Mouse (Mus musculus) neural tube, embryonic 15.5 days (tissue): ENCODE measurements around the gene Abhd4. TPM values are rescaled to one million over a fixed set of nuclear protein-coding genes. Genes with fewer than 3 reads are reported as not detected.

Source experiments
- ATAC-seq: fragments of 200-750 bp; cut with Nextera tagmentation; 2 replicates; pipeline ENCODE4 v1.8.0; 2017; ENCODE audit warnings: mild to moderate bottlenecking, moderate TSS enrichment, moderate library complexity; ENCODE audit not compliant: low FRiP score
- H3K27ac ChIP-seq: fragments of 300-500 bp; sonication (generic); replicated peaks from 2 replicates; pipeline ENCODE4 v1.5.1; 2015; ENCODE audit warnings: mild to moderate bottlenecking, inconsistent platforms
- H3K27me3 ChIP-seq: fragments of 300-500 bp; sonication (generic); replicated peaks from 2 replicates; pipeline ENCODE4 v1.6.1; 2015; ENCODE audit warnings: inconsistent platforms
- H3K36me3 ChIP-seq: fragments of 300-500 bp; sonication (generic); 2 replicates; pipeline ENCODE4 v1.6.1; 2015; ENCODE audit warnings: inconsistent platforms
- H3K4me1 ChIP-seq: fragments of 300-500 bp; sonication (generic); 2 replicates; pipeline ENCODE4 v1.6.1; 2015; ENCODE audit warnings: inconsistent platforms
- H3K4me2 ChIP-seq: fragments of 300-500 bp; sonication (generic); 2 replicates; pipeline ENCODE4 v1.6.1; 2015; ENCODE audit warnings: inconsistent platforms, mild to moderate bottlenecking, moderate library complexity
- H3K4me3 ChIP-seq: fragments of 300-500 bp; sonication (generic); replicated peaks from 2 replicates; pipeline ENCODE4 v1.5.1; 2015; ENCODE audit warnings: mild to moderate bottlenecking, inconsistent platforms
- H3K9ac ChIP-seq: fragments of 300-500 bp; sonication (generic); replicated peaks from 2 replicates; pipeline ENCODE4 v1.6.1; 2015; ENCODE audit warnings: mild to moderate bottlenecking, inconsistent platforms
- H3K9me3 ChIP-seq: fragments of 300-500 bp; sonication (generic); replicated peaks from 2 replicates; pipeline ENCODE4 v1.6.1; 2016; ENCODE audit warnings: inconsistent platforms
- WGBS: fragments of 180-500 bp; shearing (Covaris S2); methylation state at CpG from one replicate; pipeline ENCODE4 v1.1.7; 2015; ENCODE audit warnings: mixed read lengths; 5-methylcytosine and 5-hydroxymethylcytosine counted together
- polyA plus RNA-seq: library from polyadenylated mRNA; unstranded; fragments of >200 nt; fragmentation: Nextera tagmentation; extraction: Ambion mirVana; gene quantifications from 2 replicates; pipeline ENCODE4 v1.2.1, GENCODE M21; 2015

The Abhd4 gene
- polyA plus RNA-seq, 1 experiment from 2014 or later, result 54.0 TPM

DNA sequence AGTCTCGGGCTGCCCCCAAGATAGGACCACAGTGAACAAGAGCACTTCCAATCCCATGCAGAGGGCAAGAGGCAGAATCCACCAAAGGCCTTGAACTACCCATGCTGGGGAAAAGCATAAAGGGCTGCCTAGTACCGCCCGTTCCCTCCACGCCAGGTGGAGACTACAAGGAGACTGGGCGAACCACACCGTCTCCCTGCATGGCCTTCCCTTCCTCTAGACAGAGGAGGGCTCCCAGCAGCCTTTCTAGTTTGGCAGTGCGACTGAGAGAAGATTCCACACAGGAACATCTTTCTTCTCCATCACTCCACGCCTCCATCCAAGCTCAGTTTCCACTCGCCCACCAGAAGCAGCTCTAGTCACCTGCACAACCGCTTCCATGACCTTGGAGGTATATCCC, 14.0 kb downstream of the Abhd4 start:
- 95% methylated on average over 10 of the region's 10 CpGs for WGBS
- H3K4me1 ChIP-seq, result no peaks in the 10 kb centered on the region
- no peak overlapping the region for H3K9ac ChIP-seq
- H3K27me3 ChIP-seq, result no peaks in the 10 kb centered on the region
- no peak for ATAC-seq
- H3K4me3 ChIP-seq, result no peak overlapping the region
- no peaks in the 10 kb centered on the region for H3K9me3 ChIP-seq
- H3K4me2 ChIP-seq, result no peak overlapping the region
- peaks cover 20% of the 10 kb centered on the region for H3K36me3 ChIP-seq
- H3K27ac ChIP-seq, result no peak overlapping the region

DNA sequence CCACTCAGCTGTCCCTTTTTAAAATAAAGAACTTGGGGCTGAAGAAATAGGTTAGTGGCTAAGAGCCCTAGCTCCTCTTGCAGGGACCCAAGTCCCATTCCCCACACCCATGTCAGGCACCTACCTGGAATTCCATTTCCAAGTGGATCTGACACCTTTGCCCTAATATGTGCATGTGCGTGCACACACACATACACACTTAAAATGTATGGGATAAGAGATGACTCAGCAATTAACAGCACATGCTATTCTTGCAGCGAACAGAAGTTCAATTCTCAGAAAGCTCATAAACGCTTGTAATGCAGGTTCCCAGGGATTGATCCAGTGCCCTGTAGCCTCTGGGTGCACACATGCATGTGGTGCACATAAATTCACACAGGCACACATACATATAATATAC, 15.6 kb downstream of the Abhd4 start:
- no peaks in the 10 kb centered on the region for H3K9me3 ChIP-seq
- H3K4me2 ChIP-seq, result no peak overlapping the region
- no peak overlapping the region for H3K9ac ChIP-seq
- no peak for ATAC-seq
- WGBS, result 93% methylated on average over 3 of the region's 3 CpGs
- H3K27ac ChIP-seq, result no peak overlapping the region
- H3K27me3 ChIP-seq, result no peaks in the 10 kb centered on the region
- no peaks in the 10 kb centered on the region for H3K4me1 ChIP-seq
- no peak overlapping the region for H3K4me3 ChIP-seq
- H3K36me3 ChIP-seq, result peaks cover 12% of the 10 kb centered on the region

DNA sequence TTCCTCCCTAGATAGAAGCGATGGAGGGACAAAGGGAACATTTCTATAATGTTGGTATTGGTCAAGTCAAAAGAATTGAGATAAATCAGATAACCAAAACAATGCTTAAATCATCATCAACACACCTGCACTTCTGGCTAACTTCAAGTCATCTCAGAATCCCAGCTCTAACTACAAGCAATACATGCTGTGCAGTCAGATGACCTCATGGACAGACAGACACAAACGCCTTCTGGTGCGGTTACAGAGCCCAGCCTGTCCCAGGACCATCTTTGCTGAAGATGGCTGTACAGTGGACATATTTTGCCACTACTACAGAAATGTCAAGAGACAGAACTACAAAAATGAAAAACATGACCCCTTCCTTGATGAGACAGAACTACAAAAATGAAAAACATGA, 16.4 kb downstream of the Abhd4 start:
- H3K27me3 ChIP-seq, result no peaks in the 10 kb centered on the region
- no peak overlapping the region for H3K9ac ChIP-seq
- H3K27ac ChIP-seq, result no peak overlapping the region
- H3K9me3 ChIP-seq, result no peaks in the 10 kb centered on the region
- H3K4me3 ChIP-seq, result no peak overlapping the region
- 96% methylated on average over 3 of the region's 3 CpGs for WGBS
- ATAC-seq, result no peak
- H3K4me2 ChIP-seq, result no peak overlapping the region
- H3K4me1 ChIP-seq, result no peaks in the 10 kb centered on the region
- H3K36me3 ChIP-seq, result peaks cover 12% of the 10 kb centered on the region

DNA sequence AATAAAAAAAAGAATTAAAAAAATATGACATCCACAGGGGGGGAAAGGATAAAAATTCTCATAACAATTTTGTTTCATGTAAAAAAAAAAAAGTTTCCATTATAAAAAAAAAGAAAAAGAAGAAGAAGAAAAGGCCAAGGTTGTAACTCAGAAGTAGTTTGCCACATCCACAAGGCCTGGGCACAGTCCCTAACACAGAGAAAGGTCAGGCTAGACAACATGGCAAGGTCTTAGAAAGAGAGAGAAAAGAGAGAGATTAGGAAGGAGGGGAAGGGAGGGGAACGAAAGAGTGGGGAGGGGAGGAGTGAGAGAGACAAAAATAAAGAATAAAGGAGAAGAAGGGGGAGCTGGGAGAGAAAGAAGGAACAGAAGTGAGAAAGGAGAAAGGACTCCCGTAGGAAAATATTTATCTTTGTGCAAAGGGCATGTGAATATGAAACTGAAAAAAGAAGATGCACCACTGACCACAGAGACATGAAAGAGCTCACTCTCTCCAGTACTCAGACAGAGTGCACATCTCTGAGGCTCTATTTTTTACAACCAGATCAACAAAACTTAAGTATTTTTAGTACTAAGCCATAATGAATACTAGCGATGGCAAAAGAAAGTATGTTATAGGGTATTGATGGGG, 18.1 kb downstream of the Abhd4 start:
- 84% methylated on average over 3 of the region's 3 CpGs for WGBS
- H3K4me3 ChIP-seq, result no peak overlapping the region
- H3K4me2 ChIP-seq, result no peak overlapping the region
- H3K4me1 ChIP-seq, result no peaks in the 10 kb centered on the region
- ATAC-seq, result no peak
- peaks cover 11% of the 10 kb centered on the region for H3K36me3 ChIP-seq
- H3K9me3 ChIP-seq, result no peaks in the 10 kb centered on the region
- no peaks in the 10 kb centered on the region for H3K27me3 ChIP-seq
- H3K9ac ChIP-seq, result no peak overlapping the region
- H3K27ac ChIP-seq, result no peak overlapping the region

DNA sequence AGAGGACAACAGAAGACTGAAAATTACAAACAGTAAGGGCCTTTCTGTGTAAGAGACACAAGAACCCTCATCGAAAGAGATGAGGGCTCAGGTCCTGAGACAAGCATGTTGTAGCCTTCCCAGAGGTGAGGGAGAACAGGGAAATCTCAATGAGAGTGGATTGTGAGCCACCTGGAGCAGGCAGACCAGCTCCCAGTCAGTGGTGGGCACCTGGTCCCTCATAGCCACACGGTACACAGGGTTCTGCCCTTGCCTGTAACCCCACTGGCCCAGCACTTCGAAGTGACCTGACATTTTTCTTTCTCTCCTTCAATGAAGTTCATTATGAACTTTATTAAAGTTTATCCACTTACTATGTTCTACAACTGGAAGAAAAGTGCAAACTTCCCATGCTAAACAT, 18.7 kb downstream of the Abhd4 start:
- no peaks in the 10 kb centered on the region for H3K4me1 ChIP-seq
- no peaks in the 10 kb centered on the region for H3K27me3 ChIP-seq
- no peak for ATAC-seq
- H3K9ac ChIP-seq, result no peak overlapping the region
- 92% methylated on average over 3 of the region's 3 CpGs for WGBS
- no peak overlapping the region for H3K27ac ChIP-seq
- no peak overlapping the region for H3K4me2 ChIP-seq
- H3K36me3 ChIP-seq, result 0 out of 2 replicates have a peak, but pooled peaks cover 5% of the 10 kb centered on the region
- no peak overlapping the region for H3K4me3 ChIP-seq
- H3K9me3 ChIP-seq, result no peaks in the 10 kb centered on the region

DNA sequence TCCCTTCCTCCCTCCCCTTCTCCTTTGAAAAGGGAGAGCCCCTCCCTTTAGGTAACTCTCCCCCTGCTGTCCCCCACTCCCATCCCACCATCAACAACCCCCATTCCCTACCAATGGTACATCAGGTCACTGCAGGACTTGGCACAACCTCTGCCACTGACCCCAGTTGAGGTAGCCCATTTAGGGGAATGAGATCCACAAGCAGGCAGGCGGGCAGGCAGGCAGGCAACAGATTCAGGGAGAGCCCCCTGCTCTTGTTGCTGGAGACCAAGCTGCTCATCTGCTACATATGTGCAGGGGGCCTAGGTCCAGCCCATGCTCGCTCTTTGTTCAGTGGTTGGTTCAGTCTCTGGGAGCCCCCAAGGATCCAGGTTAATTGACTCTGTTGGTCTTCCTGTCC, 22.5 kb downstream of the Abhd4 start:
- WGBS, result 88% methylated on average over 2 of the region's 2 CpGs
- Histone ChIP-seq H3K4me3 (no peak overlapping the region), H3K4me1 (no peaks in the 10 kb centered on the region), H3K27ac (no peak overlapping the region), H3K27me3 (no peaks in the 10 kb centered on the region), H3K9ac (no peak overlapping the region), H3K9me3 (no peaks in the 10 kb centered on the region), H3K36me3 (no peaks in the 10 kb centered on the region), H3K4me2 (no peak overlapping the region)
- no peak for ATAC-seq

DNA sequence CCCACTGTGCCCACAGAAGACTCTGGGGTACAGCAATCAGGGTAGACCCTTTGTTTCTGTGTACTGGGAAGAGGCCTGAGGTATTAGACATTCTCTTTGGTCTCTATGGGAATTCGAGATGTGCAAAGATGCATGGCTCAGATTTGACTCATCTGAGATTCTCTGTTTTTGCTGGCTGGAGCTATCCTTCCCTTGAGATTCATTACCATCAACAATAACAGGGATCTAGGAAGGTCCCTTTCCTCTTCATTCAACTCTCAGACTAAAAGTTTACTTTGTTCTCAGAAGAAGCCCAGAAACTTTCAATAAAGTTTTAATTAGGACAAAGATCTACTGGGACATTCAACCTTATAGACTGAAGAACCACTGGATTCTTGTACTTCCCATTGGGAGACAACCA, 30.9 kb downstream of the Abhd4 start, which contains the start of gene Olfr49:
Gene Olfr49, minus strand, starts transcription at position 101 of the 400 bp plus-strand sequence.
- no peak for ATAC-seq
- no peaks in the 10 kb centered on the region for H3K9me3 ChIP-seq
- H3K9ac ChIP-seq, result no peak within 1 kb of the TSS
- 65% methylated on average over 1 of the region's 1 CpGs for WGBS
- no peak within 1 kb of the TSS for H3K4me2 ChIP-seq
- H3K4me3 ChIP-seq, result no peak within 1 kb of the TSS
- H3K27me3 ChIP-seq, result no peaks in the 10 kb centered on the region; the same call in 1 of the 2 replicates
- no peaks in the 10 kb centered on the region for H3K4me1 ChIP-seq
- H3K27ac ChIP-seq, result no peak within 1 kb of the TSS
- no peaks in the 10 kb centered on the region for H3K36me3 ChIP-seq

DNA sequence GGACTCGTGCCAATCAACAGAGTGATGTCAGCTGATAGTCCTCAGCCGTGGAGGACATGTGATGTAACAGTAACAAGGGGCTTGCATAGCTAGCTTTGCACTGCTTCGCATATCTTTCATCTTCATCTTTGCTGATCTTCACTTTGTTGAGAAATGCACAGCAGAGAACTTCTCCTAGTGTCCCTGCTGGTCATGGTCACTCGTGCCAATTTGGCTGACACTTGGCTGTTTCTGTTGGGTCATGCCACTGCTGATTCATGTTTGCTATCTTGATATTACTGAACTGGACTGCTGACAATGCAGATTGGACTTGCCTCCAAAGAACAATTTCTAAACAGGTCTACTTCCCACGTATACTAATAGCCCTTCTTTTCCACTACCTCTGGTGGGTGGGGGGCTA, 46.1 kb downstream of the Abhd4 start:
- Histone ChIP-seq H3K9me3 (no peaks in the 10 kb centered on the region), H3K9ac (no peak overlapping the region), H3K36me3 (no peaks in the 10 kb centered on the region), H3K4me2 (no peak overlapping the region), H3K27ac (no peak overlapping the region), H3K4me3 (no peak overlapping the region), H3K4me1 (no peaks in the 10 kb centered on the region), H3K27me3 (no peaks in the 10 kb centered on the region)
- 87% methylated on average over 5 of the region's 5 CpGs for WGBS
- no peak for ATAC-seq

DNA sequence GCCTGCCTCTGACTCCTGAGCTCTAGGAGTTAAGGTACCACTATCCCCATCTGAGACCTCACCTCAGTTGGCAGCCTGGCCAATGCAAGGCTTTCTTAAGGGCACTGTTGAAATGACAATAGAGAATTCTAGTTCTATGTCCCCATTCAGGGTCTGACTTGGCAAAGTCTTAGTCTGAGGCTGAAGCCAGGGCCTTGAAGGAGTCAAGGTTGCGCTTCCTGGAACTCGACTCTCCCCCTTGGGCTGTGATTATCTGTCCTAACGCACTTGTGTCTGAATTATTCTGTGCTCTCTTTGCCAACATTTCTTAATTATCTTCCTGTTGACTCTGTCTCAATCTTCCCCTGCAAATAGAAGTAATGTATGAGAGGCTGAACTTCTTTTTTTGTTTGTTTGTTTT, 46.7 kb downstream of the Abhd4 start:
- Histone ChIP-seq H3K36me3 (no peaks in the 10 kb centered on the region), H3K27me3 (no peaks in the 10 kb centered on the region), H3K9ac (no peak overlapping the region), H3K4me2 (no peak overlapping the region), H3K9me3 (no peaks in the 10 kb centered on the region), H3K4me3 (no peak overlapping the region), H3K4me1 (no peaks in the 10 kb centered on the region), H3K27ac (no peak overlapping the region)
- ATAC-seq, result no peak
- WGBS, result 94% methylated on average over 3 of the region's 3 CpGs

DNA sequence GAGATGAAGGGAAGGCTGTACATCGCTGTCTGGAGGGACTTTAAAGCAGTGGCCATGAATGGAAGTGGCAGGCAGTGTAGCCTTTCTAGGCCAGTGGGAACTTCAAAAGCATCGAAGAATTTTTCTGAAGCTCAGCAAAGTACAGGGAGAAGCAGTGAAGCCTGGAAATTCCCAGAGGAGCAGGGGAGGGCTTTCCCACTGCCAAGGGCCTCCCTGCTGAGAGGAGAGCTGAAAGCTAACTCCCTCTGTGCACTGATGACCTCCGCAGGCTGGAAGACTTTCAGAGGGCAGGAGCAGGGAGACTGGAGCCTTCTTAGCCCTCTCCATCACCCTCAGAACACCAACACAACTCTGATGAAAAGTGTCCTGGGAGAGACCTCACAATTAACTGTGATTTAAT, 57.8 kb downstream of the Abhd4 start:
- Histone ChIP-seq H3K27me3 (no peaks in the 10 kb centered on the region), H3K9me3 (no peaks in the 10 kb centered on the region), H3K4me3 (no peak overlapping the region), H3K27ac (no peak overlapping the region), H3K4me2 (no peak overlapping the region), H3K36me3 (no peaks in the 10 kb centered on the region), H3K9ac (no peak overlapping the region), H3K4me1 (peaks cover 3% of the 10 kb centered on the region)
- WGBS, result 34% methylated on average over 3 of the region's 3 CpGs
- no peak for ATAC-seq
